Mouse (Mus musculus): ENCODE data around the gene Def6. TPM values are rescaled to one million over a fixed set of nuclear protein-coding genes. Genes with fewer than 3 reads are reported as not detected.

Def6 gene
- polyA plus RNA-seq, 2 experiments: 10.0 to 15.5 TPM

DNA sequence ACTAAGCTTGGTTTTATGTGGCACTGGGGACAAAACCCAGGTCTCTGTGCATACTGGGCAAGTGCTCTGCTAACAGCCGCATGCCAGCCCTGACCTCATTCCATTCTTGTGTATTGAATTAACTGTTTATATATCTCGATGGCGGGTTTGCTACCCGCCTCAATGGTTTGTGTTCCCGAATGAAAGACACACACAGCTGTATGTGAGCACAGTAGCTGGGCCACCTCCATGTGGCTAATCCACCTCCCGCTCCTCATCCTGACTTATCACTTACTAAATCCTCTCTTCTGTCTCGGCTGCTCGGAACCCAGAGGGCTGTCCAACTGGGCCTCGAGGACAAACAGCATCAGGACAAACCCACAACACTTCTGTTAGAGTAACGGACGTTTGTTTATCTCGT, 41.5 kb downstream of the Def6 start:
- H3K4me3 ChIP-seq (replicated peaks; ENCODE audit: low read length): no peak overlapping the region
- no peaks in the 10 kb centered on the region for H3K27me3 ChIP-seq (ENCODE audit: control insufficient read depth, insufficient read depth, low read length)
- peaks cover 44% of the 10 kb centered on the region for H3K4me1 ChIP-seq (ENCODE audit: control insufficient read depth, insufficient read depth, low read length)
- H3K9me3 ChIP-seq (ENCODE audit: control insufficient read depth, low read length): no peaks in the 10 kb centered on the region
- DNase-seq (ENCODE audit: low spot score) (no peak), ATAC-seq (ENCODE audit: low FRiP score, low read depth) (no peak)
- H3K4me2 ChIP-seq (replicated peaks; ENCODE audit: low read depth, low read length, severe bottlenecking): no peak overlapping the region
- TF ChIP-seq POLR2A (IDR thresholded peaks at IDR 0.05; ENCODE audit: borderline replicate concordance, extremely low read depth, insufficient read depth, insufficient read length): no peak
- no peak overlapping the region for H3K27ac ChIP-seq (replicated peaks; ENCODE audit: low read depth, low read length)
- peaks cover 15% of the 10 kb centered on the region for H3K36me3 ChIP-seq (ENCODE audit: control insufficient read depth, insufficient read depth, low read length)
- H3K9ac ChIP-seq (ENCODE audit: low read depth, low read length, severe bottlenecking): no peak overlapping the region
- WGBS: 62% methylated on average over 12 of the region's 12 CpGs

- Histone ChIP-seq H3K9ac (ENCODE audit: low read depth, low read length, severe bottlenecking) (no peak overlapping the region), H3K36me3 (ENCODE audit: control insufficient read depth, insufficient read depth, low read length) (peaks cover 11% of the 10 kb centered on the region), H3K27me3 (ENCODE audit: control insufficient read depth, insufficient read depth, low read length) (no peaks in the 10 kb centered on the region), H3K9me3 (ENCODE audit: control insufficient read depth, low read length) (no peaks in the 10 kb centered on the region), H3K27ac (replicated peaks; ENCODE audit: low read depth, low read length) (0 out of 2 replicates have a peak overlapping the region, but pooled peaks have one; percentile 1), H3K4me1 (ENCODE audit: control insufficient read depth, insufficient read depth, low read length) (peaks cover 47% of the 10 kb centered on the region), H3K4me2 (replicated peaks; ENCODE audit: low read depth, low read length, severe bottlenecking) (no peak overlapping the region), H3K4me3 (replicated peaks; ENCODE audit: low read length) (no peak overlapping the region)
- DNase-seq (ENCODE audit: low spot score) (no peak), ATAC-seq (ENCODE audit: low FRiP score, low read depth) (no peak)
- no peak for TF ChIP-seq POLR2A (IDR thresholded peaks at IDR 0.05; ENCODE audit: borderline replicate concordance, extremely low read depth, insufficient read depth, insufficient read length)
- WGBS: 76% methylated on average over 12 of the region's 12 CpGs
Observed at GRCm38 (mm10) chr17:28251579-28252280, 44.2 kb downstream of the Def6 start.

GRCm38 (mm10) chr17:28252281-28252648, 44.7 kb downstream of the Def6 start:
- no peak for DNase-seq (ENCODE audit: low spot score)
- no peak for TF ChIP-seq POLR2A (IDR thresholded peaks at IDR 0.05; ENCODE audit: borderline replicate concordance, extremely low read depth, insufficient read depth, insufficient read length)
- no peaks in the 10 kb centered on the region for H3K9me3 ChIP-seq (ENCODE audit: control insufficient read depth, low read length)
- H3K4me2 ChIP-seq (replicated peaks; ENCODE audit: low read depth, low read length, severe bottlenecking): no peak overlapping the region
- no peak for ATAC-seq (ENCODE audit: low FRiP score, low read depth)
- H3K4me1 ChIP-seq (ENCODE audit: control insufficient read depth, insufficient read depth, low read length): peaks cover 47% of the 10 kb centered on the region
- H3K9ac ChIP-seq (ENCODE audit: low read depth, low read length, severe bottlenecking): no peak overlapping the region
- WGBS: 72% methylated on average over 5 of the region's 5 CpGs
- no peak overlapping the region for H3K4me3 ChIP-seq (replicated peaks; ENCODE audit: low read length)
- H3K36me3 ChIP-seq (ENCODE audit: control insufficient read depth, insufficient read depth, low read length): peaks cover 11% of the 10 kb centered on the region
- H3K27me3 ChIP-seq (ENCODE audit: control insufficient read depth, insufficient read depth, low read length): no peaks in the 10 kb centered on the region
- H3K27ac ChIP-seq (replicated peaks; ENCODE audit: low read depth, low read length): no peak overlapping the region

- Histone ChIP-seq H3K4me1 (ENCODE audit: control insufficient read depth, insufficient read depth, low read length) (peaks cover 47% of the 10 kb centered on the region), H3K36me3 (ENCODE audit: control insufficient read depth, insufficient read depth, low read length) (peaks cover 11% of the 10 kb centered on the region), H3K27ac (replicated peaks; ENCODE audit: low read depth, low read length) (no peak overlapping the region), H3K9me3 (ENCODE audit: control insufficient read depth, low read length) (no peaks in the 10 kb centered on the region), H3K27me3 (ENCODE audit: control insufficient read depth, insufficient read depth, low read length) (no peaks in the 10 kb centered on the region), H3K4me3 (replicated peaks; ENCODE audit: low read length) (no peak overlapping the region), H3K4me2 (replicated peaks; ENCODE audit: low read depth, low read length, severe bottlenecking) (no peak overlapping the region), H3K9ac (ENCODE audit: low read depth, low read length, severe bottlenecking) (no peak overlapping the region)
- no peak for ATAC-seq (ENCODE audit: low FRiP score, low read depth)
- no peak for TF ChIP-seq POLR2A (IDR thresholded peaks at IDR 0.05; ENCODE audit: borderline replicate concordance, extremely low read depth, insufficient read depth, insufficient read length)
- WGBS: 78% methylated on average over 7 of the region's 7 CpGs
- DNase-seq (ENCODE audit: low spot score): no peak
Observed at GRCm38 (mm10) chr17:28253216-28253615, 45.6 kb downstream of the Def6 start.

- no peak overlapping the region for H3K4me3 ChIP-seq (replicated peaks; ENCODE audit: low read length)
- H3K4me2 ChIP-seq (replicated peaks; ENCODE audit: low read depth, low read length, severe bottlenecking): no peak overlapping the region
- H3K27me3 ChIP-seq (ENCODE audit: control insufficient read depth, insufficient read depth, low read length): no peaks in the 10 kb centered on the region
- no peak for DNase-seq (ENCODE audit: low spot score)
- WGBS: 62% methylated on average over 4 of the region's 4 CpGs
- no peak overlapping the region for H3K27ac ChIP-seq (replicated peaks; ENCODE audit: low read depth, low read length)
- TF ChIP-seq POLR2A (IDR thresholded peaks at IDR 0.05; ENCODE audit: borderline replicate concordance, extremely low read depth, insufficient read depth, insufficient read length): no peak
- peaks cover 11% of the 10 kb centered on the region for H3K36me3 ChIP-seq (ENCODE audit: control insufficient read depth, insufficient read depth, low read length)
- H3K9ac ChIP-seq (ENCODE audit: low read depth, low read length, severe bottlenecking): no peak overlapping the region
- ATAC-seq (ENCODE audit: low FRiP score, low read depth): no peak
- no peaks in the 10 kb centered on the region; the same call in 1 of the 2 replicates for H3K9me3 ChIP-seq (ENCODE audit: control insufficient read depth, low read length)
- H3K4me1 ChIP-seq (ENCODE audit: control insufficient read depth, insufficient read depth, low read length): peaks cover 36% of the 10 kb centered on the region
Observed at GRCm38 (mm10) chr17:28254804-28255203, 47.2 kb downstream of the Def6 start.
